Mouse (Mus musculus) forebrain, postnatal 0 days (tissue): ENCODE results near the gene Glra3. TPM values are rescaled to one million over a fixed set of nuclear protein-coding genes. Genes with fewer than 3 reads are reported as not detected.

ENCODE experiments used
- ATAC-seq: fragments of 200-750 bp; cut with Nextera tagmentation; 2 replicates; pipeline ENCODE4 v1.8.0; 2017; ENCODE audit warnings: mild to moderate bottlenecking, moderate library complexity
- DNase-seq: peaks from one replicate; pipeline ENCODE4 v3.0.0-alpha.2; 2015
- H3K27ac ChIP-seq: fragments of 300-500 bp; sonication (generic); 2 replicates; pipeline ENCODE4 v1.5.1; 2014; ENCODE audit warnings: low read depth, mild to moderate bottlenecking, antibody characterized with exemption, low read length, moderate library complexity, mixed read lengths
- H3K27me3 ChIP-seq: fragments of 300-500 bp; sonication (generic); 2 replicates; pipeline ENCODE4 v1.6.1; 2014; ENCODE audit warnings: mild to moderate bottlenecking, low read length, mixed read lengths; ENCODE audit not compliant: insufficient read depth
- H3K36me3 ChIP-seq: fragments of 300-500 bp; sonication (generic); 2 replicates; pipeline ENCODE4 v1.6.1; 2014; ENCODE audit warnings: mild to moderate bottlenecking, moderate library complexity; ENCODE audit not compliant: insufficient read depth
- H3K4me1 ChIP-seq: fragments of 300-500 bp; sonication (generic); 2 replicates; pipeline ENCODE4 v1.6.1; 2014; ENCODE audit warnings: antibody characterized with exemption; ENCODE audit not compliant: insufficient read depth
- H3K4me2 ChIP-seq: fragments of 300-500 bp; sonication (generic); 2 replicates; pipeline ENCODE4 v1.6.1; 2014; ENCODE audit warnings: low read depth, mild to moderate bottlenecking, moderate library complexity
- H3K4me3 ChIP-seq: fragments of 300-500 bp; sonication (generic); 2 replicates; pipeline ENCODE4 v1.5.1; 2014; ENCODE audit warnings: low read depth, low read length, mixed read lengths
- H3K9ac ChIP-seq: fragments of 300-500 bp; sonication (generic); 2 replicates; pipeline ENCODE4 v1.6.1; 2014; ENCODE audit warnings: mild to moderate bottlenecking
- H3K9me3 ChIP-seq: fragments of 300-500 bp; sonication (generic); 2 replicates; pipeline ENCODE4 v1.6.1; 2016; ENCODE audit warnings: low read length
- CTCF ChIP-seq: sonication (generic); IDR thresholded peaks from 2 replicates; pipeline ENCODE4 v1.5.1; 2016; ENCODE audit warnings: antibody characterized with exemption, control low read depth, low read depth
- WGBS: fragments of 180-500 bp; shearing (Covaris S2); extraction: QIAGEN DNeasy Blood & Tissue Kit; methylation state at CpG from one replicate; pipeline ENCODE4 v1.1.7; 2014; 5-methylcytosine and 5-hydroxymethylcytosine counted together
- polyA plus RNA-seq: library from polyadenylated mRNA; unstranded; fragments of >200 nt; fragmentation: Nextera tagmentation; extraction: Ambion mirVana; gene quantifications from 2 replicates; pipeline ENCODE4 v1.2.1, GENCODE M21; 2015
- total RNA-seq: library from RNA; depleted of rRNA; stranded (reverse); fragments of >200 nt; gene quantifications from 2 replicates; pipeline ENCODE4 v1.2.3, GENCODE M21; 2014; rRNA removed

Gene Glra3
- total and polyA plus RNA-seq, 2 experiments from 2014 or later: 1.2 to 8.5 TPM

- no peaks in the 10 kb centered on the region for H3K36me3 ChIP-seq
- H3K9ac ChIP-seq: no peak overlapping the region
- no peaks in the 10 kb centered on the region for H3K27me3 ChIP-seq
- H3K4me1 ChIP-seq: no peaks in the 10 kb centered on the region
- DNase-seq: no peak
- H3K27ac ChIP-seq: no peak overlapping the region
- H3K4me2 ChIP-seq: no peak overlapping the region
- ATAC-seq: no peak
- H3K9me3 ChIP-seq: no peaks in the 10 kb centered on the region
- H3K4me3 ChIP-seq: no peak overlapping the region
- no peak for TF ChIP-seq CTCF
- WGBS: 50% methylated on average over 2 of the region's 2 CpGs
Observed at GRCm38 (mm10) chr8:56158966-56159365, 218.7 kb downstream of the Glra3 start.

Other genes with a start within 250 kb of the Glra3 start
- gene Adam29, start 33.5 kb upstream of the Glra3 start, total RNA-seq: not detected in 2 replicates
- gene Adam29, start 33.5 kb upstream of the Glra3 start, polyA plus RNA-seq: not detected in 2 replicates